Mouse (Mus musculus) ES-Bruce4 (cell line): ENCODE data around the gene Pold4.

Experiments used
- CTCF ChIP-seq: IDR thresholded peaks from one replicate; pipeline ENCODE4 v1.8.1; 2011; ENCODE audit warnings: low read depth, low read length
- POLR2A ChIP-seq: IDR thresholded peaks from one replicate; pipeline ENCODE4 v1.8.1; 2011; ENCODE audit warnings: low read length; ENCODE audit not compliant: insufficient read depth

DNA sequence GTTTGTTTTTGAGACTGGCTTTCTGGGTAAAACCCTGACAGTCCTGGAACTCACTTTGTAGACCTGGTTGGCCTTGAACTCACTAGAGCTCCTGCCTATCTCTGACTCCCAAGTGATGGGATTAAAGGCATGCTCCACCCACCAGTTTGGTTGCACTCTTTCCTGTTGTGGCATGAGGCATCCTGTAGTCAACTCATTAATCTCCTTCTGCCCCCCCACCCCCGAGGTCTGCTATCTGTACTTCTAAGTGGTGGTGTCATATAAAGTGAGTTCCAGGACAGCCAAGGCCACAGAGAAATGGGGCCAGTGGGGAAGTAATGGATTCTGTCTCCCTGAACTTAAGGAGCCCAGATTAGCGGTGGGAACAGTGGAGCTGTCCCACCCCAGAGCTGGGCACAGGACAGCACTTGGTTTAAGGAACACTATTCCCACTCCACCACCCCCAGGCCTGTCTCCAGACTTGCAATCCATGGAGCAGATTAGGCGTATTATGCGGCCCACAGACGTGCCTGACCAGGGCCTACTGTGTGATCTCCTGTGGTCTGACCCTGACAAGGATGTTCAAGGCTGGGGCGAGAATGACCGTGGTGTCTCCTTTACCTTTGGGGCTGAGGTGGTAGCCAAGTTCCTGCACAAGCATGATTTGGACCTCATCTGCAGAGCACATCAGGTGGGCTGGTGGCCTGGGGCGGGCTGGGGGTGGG is 37.5 kb upstream of the Pold4 start:
- TF ChIP-seq CTCF (no peak), POLR2A (no peak)
